Mouse (Mus musculus): Measurements from ENCODE around the gene 2310034G01Rik. TPM values are rescaled to one million over a fixed set of nuclear protein-coding genes. Genes with fewer than 3 reads are reported as not detected.

The 2310034G01Rik gene
- polyA plus RNA-seq, 1 experiment from 2014 or later = 0.41 TPM

DNA sequence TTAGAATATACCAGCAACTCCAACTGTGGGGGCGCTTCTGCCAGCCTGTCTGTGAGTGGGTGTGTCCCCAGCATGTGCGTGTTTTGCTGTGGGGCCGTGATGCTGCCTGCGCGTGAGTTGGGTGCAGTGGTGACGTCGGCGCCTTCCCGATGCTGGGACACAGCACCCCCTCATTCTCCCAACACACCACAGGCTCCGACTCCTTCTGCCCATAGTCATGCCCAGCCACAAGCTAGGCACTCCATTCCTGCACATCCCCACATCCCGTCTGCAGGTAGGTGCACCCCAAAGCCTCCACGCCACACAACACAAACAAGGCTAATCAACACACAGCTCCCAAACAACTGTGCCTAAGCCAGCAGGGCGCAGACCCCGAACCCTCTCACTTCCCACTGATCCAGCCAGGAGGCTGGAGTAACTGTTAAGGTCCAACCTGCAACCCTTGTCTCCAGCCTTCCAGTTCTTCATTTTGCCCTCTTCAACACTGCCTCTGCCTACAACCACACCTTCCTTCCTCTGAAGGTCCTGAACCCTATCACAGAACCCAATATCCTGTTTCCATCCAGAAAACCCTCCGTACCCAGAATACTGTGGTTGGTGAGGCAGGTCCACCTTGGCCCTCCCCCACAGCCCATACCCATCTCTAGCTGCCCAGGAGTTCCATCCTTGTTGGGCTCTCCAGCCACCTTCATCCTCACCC lies 33.1 kb downstream of the 2310034G01Rik start:
- peak overlapping the region; percentile 91 for H3K4me2 ChIP-seq
- H3K4me1 ChIP-seq = peaks cover 74% of the 10 kb centered on the region
- H3K27ac ChIP-seq = peak overlapping the region; percentile 94
- H3K9me3 ChIP-seq (replicated peaks) = no peaks in the 10 kb centered on the region
- peaks cover 11% of the 10 kb centered on the region for H3K36me3 ChIP-seq
- peak overlapping the region; percentile 55 for H3K4me3 ChIP-seq
- ATAC-seq = no peak
- peak overlapping the region; percentile 56 for H3K9ac ChIP-seq
- WGBS (ENCODE audit: insufficient replicate concordance) = 43% methylated on average over 15 of the region's 15 CpGs
- peaks cover 89% of the 10 kb centered on the region for H3K27me3 ChIP-seq (replicated peaks)

DNA sequence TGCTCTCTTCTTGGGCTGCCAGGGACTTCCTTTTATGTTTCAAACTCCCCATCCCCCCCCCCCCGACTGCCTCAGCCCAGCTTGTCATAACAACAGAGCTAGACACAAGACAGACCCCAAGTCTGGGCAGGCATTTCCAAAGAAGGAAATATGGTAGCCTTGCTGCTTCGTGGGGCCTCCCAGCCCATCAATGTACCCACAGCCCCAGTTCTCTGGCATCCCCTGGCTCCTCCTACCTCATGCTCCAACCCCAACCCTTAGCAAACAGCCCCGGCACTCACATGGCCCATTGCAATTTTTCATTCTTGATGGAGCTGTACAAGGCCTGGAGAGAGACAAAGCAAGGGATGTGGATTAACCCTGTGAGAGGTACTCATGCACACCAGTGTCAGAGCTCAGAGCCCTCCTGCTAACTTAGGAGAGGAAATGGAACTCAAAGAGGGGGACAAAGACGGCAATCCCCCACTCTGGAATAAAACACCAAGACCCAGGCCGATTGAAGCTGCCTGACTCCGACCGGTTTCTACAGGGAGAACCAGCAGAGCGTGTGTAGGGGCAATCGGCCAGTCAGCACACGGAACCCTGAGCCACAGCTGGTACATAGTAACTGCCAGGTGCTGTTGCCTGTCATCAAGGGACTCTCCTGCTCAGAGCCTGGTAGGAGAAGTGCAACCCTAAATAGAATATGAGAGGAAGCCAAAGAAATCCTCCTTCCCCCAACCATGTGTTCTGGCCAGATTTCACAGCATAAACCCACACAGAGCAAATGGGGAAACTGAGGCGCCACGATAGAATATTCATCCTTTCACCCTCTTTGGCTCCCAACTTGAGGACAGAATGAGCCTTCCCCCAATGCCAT lies 34.1 kb downstream of the 2310034G01Rik start:
- Histone ChIP-seq H3K27me3 (replicated peaks) (peaks cover 80% of the 10 kb centered on the region), H3K9me3 (replicated peaks) (no peaks in the 10 kb centered on the region), H3K4me3 (peak overlapping the region; percentile 54), H3K9ac (peak overlapping the region; percentile 70), H3K36me3 (peaks cover 21% of the 10 kb centered on the region), H3K4me1 (peaks cover 77% of the 10 kb centered on the region), H3K4me2 (peak overlapping the region; percentile 91), H3K27ac (peak overlapping the region; percentile 94)
- WGBS (ENCODE audit: insufficient replicate concordance) = 48% methylated on average over 12 of the region's 12 CpGs
- ATAC-seq = peak; percentile 40; the same call in 1 of the 2 replicates

DNA sequence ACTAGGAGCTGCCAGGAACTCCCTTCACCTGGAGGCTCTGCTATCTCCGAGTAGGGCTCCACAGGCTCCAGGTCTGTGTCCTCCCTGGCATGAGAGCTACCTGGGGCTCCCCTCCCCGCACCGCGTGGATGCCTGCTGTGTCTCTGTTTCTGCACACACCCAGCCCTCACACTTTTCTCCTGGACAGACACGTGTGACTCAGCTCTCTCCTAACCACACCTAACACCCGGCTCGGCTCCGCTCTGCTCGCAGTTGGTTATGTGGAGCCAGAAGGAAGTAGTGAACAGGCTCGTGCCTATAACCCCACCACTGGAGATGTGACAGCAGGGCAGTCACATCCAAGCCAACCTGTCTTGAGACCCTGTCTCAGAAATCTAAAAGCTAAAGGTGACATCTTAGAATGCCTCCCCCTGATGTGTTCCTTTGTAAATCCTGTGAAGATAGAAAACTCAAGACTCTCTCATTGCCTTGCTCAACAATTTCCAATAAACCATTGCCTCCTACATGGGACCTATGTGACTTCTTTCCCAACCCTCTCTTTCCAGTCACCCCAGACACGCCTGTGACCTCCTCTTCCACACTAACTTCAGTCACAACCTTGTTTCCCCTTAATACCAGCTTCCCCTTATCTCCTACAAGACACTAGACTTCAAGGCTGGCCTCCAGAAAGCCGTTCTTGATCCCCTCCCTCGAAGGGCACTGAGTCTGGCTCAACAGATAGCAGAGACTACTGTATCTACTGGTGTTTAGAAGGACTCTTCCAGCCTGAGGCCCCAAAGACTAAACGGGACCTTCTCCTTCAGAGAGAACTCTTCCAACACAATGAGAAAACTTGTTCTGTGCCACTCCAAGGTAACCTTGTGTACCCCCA lies 35.0 kb downstream of the 2310034G01Rik start:
- peaks cover 80% of the 10 kb centered on the region for H3K27me3 ChIP-seq (replicated peaks)
- peak; percentile 89 for ATAC-seq
- peaks cover 30% of the 10 kb centered on the region for H3K36me3 ChIP-seq
- peaks cover 77% of the 10 kb centered on the region for H3K4me1 ChIP-seq
- no peaks in the 10 kb centered on the region for H3K9me3 ChIP-seq (replicated peaks)
- peak overlapping the region; percentile 70 for H3K9ac ChIP-seq
- 10% methylated on average over 14 of the region's 14 CpGs for WGBS (ENCODE audit: insufficient replicate concordance)
- peak overlapping the region; percentile 54 for H3K4me3 ChIP-seq
- peak overlapping the region; percentile 91 for H3K4me2 ChIP-seq
- H3K27ac ChIP-seq = peak overlapping the region; percentile 94

DNA sequence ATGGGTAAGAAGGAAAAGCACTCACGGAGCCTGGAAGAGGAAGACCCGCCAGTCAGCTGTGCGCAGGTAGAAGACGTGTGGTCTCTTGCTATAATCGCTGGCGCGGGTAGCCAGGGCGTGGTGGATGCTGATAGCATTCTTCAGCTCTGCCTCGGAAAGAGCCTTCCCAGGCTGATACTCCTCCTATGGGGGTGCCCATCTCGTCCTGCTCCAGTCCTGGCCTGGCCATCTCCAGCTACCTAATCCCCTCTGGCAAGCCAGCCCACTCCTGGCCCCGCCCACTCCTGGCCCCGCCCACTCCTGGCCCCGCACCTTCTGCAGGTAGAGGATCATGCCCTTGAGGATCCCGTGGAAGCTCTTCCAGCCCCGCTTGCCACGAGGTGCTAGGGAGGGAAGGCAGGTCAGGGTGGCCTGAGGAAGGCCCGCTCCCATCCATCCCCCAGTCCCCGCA lies 35.9 kb downstream of the 2310034G01Rik start:
- ATAC-seq = peak; percentile 57
- peak overlapping the region; percentile 94 for H3K27ac ChIP-seq
- H3K36me3 ChIP-seq = peaks cover 38% of the 10 kb centered on the region
- peaks cover 76% of the 10 kb centered on the region for H3K27me3 ChIP-seq (replicated peaks)
- H3K9ac ChIP-seq = peak overlapping the region; percentile 70
- 8% methylated on average over 18 of the region's 18 CpGs for WGBS (ENCODE audit: insufficient replicate concordance)
- peaks cover 81% of the 10 kb centered on the region for H3K4me1 ChIP-seq
- H3K4me3 ChIP-seq = peak overlapping the region; percentile 54
- H3K9me3 ChIP-seq (replicated peaks) = no peaks in the 10 kb centered on the region
- H3K4me2 ChIP-seq = peak overlapping the region; percentile 91

DNA sequence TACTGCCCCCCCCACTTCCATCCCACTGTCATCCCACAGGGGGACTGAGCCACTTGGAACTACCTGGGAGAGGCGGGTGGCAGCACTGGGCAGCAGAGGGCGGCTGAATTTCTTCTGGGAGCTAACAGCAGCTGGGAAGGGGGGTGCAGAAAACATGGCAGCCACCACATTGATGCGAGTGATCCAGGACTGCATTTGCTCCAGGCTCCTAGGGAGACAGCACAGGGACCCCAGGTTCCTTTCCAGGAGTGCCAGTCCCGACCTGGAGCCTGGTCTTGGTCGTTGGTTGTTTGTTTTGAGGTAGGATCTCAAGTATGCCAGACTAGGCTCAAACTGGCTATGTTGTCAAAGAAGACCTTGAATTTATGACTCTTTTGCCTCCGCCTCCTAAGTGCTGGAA lies 36.5 kb downstream of the 2310034G01Rik start:
- Histone ChIP-seq H3K4me3 (peak overlapping the region; percentile 54), H3K27me3 (replicated peaks) (peaks cover 74% of the 10 kb centered on the region), H3K36me3 (peaks cover 38% of the 10 kb centered on the region), H3K4me2 (peak overlapping the region; percentile 91), H3K9me3 (replicated peaks) (no peaks in the 10 kb centered on the region), H3K27ac (peak overlapping the region; percentile 94), H3K9ac (peak overlapping the region; percentile 70), H3K4me1 (peaks cover 81% of the 10 kb centered on the region)
- WGBS (ENCODE audit: insufficient replicate concordance) = 63% methylated on average over 6 of the region's 6 CpGs
- ATAC-seq = no peak

DNA sequence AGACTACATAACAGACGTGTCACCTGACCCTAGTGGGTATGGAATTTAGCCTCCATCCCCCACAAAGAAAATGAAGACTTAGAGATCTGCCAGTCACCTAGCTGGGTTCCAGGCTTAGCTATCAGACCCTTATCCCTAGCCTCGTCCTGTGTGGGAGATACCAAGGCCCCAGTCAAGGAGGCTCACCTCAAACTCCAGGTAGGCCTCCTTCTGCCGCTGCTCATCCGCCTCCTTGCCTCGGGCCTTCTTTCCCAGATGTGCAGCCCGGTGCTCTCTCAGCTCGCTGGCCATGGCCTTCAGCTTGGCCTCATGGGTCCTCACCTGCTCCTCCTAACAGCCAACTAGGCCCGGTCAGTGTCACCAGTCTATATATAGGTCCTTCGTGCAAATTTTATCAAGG lies 37.0 kb downstream of the 2310034G01Rik start:
- H3K4me3 ChIP-seq = peak overlapping the region; percentile 54; the same call in 1 of the 2 replicates
- H3K36me3 ChIP-seq = peaks cover 40% of the 10 kb centered on the region
- peaks cover 74% of the 10 kb centered on the region for H3K27me3 ChIP-seq (replicated peaks)
- H3K4me2 ChIP-seq = peak overlapping the region; percentile 91
- ATAC-seq = no peak
- no peaks in the 10 kb centered on the region for H3K9me3 ChIP-seq (replicated peaks)
- H3K9ac ChIP-seq = peak overlapping the region; percentile 70; the same call in 1 of the 2 replicates
- WGBS (ENCODE audit: insufficient replicate concordance) = 78% methylated on average over 9 of the region's 9 CpGs
- H3K27ac ChIP-seq = peak overlapping the region; percentile 94
- peaks cover 81% of the 10 kb centered on the region for H3K4me1 ChIP-seq

DNA sequence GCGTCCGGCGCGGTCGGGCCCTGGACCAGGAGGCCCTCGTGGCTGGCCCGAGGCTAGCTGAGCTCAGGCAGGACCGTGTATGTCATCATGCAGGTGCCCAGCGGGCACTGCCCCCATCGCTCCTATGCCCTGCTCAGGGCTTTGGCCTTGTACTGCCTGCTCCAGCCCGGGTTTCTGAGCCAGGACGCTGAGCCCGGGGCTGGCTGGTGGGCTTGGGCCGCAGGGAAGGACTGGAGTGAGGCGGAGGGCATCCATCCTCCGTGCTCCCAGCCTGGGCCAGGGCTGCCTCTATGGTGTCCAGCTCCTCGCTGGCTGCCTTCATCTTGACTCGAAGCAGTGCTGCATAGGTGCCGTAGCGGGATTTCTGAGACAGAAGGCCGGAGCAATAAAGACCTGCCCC lies 37.5 kb downstream of the 2310034G01Rik start:
- Histone ChIP-seq H3K9ac (no peak overlapping the region; the same call in 1 of the 2 replicates), H3K9me3 (replicated peaks) (no peaks in the 10 kb centered on the region), H3K4me2 (no peak overlapping the region), H3K27ac (peak overlapping the region; percentile 94), H3K4me1 (peaks cover 75% of the 10 kb centered on the region), H3K27me3 (replicated peaks) (peaks cover 73% of the 10 kb centered on the region), H3K4me3 (no peak overlapping the region), H3K36me3 (peaks cover 40% of the 10 kb centered on the region)
- ATAC-seq = no peak
- 86% methylated on average over 21 of the region's 21 CpGs for WGBS (ENCODE audit: insufficient replicate concordance)

DNA sequence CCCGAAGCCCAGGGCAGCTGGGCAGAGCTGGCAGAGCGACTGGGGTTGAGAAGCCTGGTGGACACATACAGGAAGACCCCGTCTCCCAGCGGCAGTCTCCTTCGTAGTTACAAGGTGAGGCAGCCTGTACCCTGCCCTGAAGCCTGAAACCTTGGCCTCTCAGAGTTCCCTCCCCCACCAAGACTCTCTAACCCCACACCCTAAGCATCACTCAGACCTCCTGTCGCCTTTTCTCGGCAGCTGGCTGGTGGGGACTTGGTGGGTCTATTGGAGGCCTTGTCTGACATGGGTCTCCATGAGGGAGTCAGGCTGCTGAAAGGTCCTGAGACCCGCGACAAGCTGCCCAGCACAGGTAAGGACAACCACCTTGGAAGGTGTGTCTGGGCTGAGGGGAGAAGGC lies 38.8 kb downstream of the 2310034G01Rik start:
- no peak for ATAC-seq
- no peak overlapping the region for H3K9ac ChIP-seq
- no peak overlapping the region for H3K4me3 ChIP-seq
- peaks cover 69% of the 10 kb centered on the region for H3K4me1 ChIP-seq
- peaks cover 45% of the 10 kb centered on the region for H3K36me3 ChIP-seq
- no peaks in the 10 kb centered on the region for H3K9me3 ChIP-seq (replicated peaks)
- H3K27ac ChIP-seq = no peak overlapping the region
- 84% methylated on average over 9 of the region's 9 CpGs for WGBS (ENCODE audit: insufficient replicate concordance)
- no peak overlapping the region for H3K4me2 ChIP-seq
- peaks cover 71% of the 10 kb centered on the region for H3K27me3 ChIP-seq (replicated peaks)

DNA sequence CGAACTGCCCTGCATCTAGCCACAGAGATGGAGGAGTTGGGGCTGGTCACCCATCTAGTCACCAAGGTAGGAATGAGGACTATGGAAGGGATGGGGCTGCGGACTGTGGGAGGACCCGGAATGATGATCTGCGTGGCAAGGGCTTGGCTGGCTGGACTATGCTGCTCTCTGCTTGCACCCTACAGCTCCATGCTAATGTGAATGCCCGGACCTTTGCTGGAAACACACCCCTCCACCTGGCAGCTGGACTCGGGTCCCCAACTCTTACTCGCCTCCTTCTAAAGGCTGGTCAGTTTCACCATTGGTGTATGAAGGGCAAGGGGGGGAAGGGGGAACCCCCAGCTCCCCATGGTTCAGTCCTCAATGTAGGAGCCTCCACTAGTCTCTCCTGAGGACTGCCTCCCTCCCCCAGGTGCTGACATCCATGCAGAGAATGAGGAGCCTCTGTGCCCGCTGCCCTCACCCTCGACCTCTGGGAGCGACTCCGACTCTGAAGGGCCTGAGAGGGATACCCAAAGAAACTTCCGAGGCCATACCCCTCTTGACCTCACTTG lies 39.7 kb downstream of the 2310034G01Rik start:
- WGBS (ENCODE audit: insufficient replicate concordance) = 87% methylated on average over 12 of the region's 12 CpGs
- Histone ChIP-seq H3K27ac (no peak overlapping the region), H3K27me3 (replicated peaks) (peaks cover 61% of the 10 kb centered on the region), H3K9me3 (replicated peaks) (no peaks in the 10 kb centered on the region), H3K4me1 (peaks cover 67% of the 10 kb centered on the region), H3K4me2 (no peak overlapping the region), H3K9ac (0 out of 2 replicates have a peak overlapping the region, but pooled peaks have one; percentile 14), H3K36me3 (peaks cover 45% of the 10 kb centered on the region), H3K4me3 (no peak overlapping the region)
- ATAC-seq = no peak

DNA sequence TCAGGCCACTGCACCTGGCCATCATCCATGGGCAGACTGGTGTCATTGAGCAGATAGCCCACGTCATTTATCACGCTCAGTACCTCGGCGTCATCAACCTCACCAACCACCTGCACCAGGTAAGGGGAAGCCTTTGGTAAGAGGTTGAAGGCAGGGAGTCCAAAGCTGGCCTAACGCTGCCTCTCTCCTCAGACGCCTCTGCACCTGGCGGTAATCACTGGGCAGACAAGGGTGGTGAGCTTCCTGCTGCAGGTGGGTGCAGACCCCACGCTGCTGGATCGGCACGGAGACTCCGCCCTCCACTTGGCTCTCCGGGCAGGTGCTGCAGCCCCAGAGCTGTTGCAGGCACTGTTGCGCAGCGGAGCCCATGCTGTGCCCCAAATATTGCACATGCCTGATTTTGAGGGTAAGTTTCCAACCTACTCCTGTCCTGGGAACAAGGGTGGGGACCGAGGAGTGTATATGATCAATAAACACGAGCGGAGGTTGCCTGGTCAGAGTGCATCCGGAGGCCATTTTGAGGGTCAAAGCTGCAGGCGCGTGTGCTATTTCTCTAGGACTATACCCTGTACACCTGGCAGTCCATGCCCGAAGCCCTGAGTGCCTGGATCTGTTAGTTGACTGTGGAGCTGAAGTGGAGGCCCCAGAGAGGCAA lies 40.3 kb downstream of the 2310034G01Rik start:
- H3K9me3 ChIP-seq (replicated peaks) = no peaks in the 10 kb centered on the region
- no peak overlapping the region for H3K4me3 ChIP-seq
- H3K4me2 ChIP-seq = no peak overlapping the region
- H3K27me3 ChIP-seq (replicated peaks) = peaks cover 55% of the 10 kb centered on the region
- no peak overlapping the region for H3K9ac ChIP-seq
- WGBS (ENCODE audit: insufficient replicate concordance) = 78% methylated on average over 21 of the region's 21 CpGs
- ATAC-seq = no peak
- H3K36me3 ChIP-seq = peaks cover 45% of the 10 kb centered on the region
- peak overlapping the region; percentile 1; the same call in 1 of the 2 replicates for H3K27ac ChIP-seq
- H3K4me1 ChIP-seq = peaks cover 65% of the 10 kb centered on the region

Data from liver, embryonic 12.5 days (tissue).